Mouse (Mus musculus) liver, postnatal 0 days (tissue): ENCODE results near the gene Sdhaf3. TPM values are rescaled to one million over a fixed set of nuclear protein-coding genes. Genes with fewer than 3 reads are reported as not detected.

Experiments
- ATAC-seq: fragments of 200-750 bp; cut with Nextera tagmentation; 2 replicates; pipeline ENCODE4 v1.8.0; 2017; ENCODE audit warnings: mild to moderate bottlenecking, moderate library complexity
- DNase-seq: peaks from one replicate; pipeline ENCODE4 v3.0.0-alpha.2; 2016
- H3K27ac ChIP-seq: fragments of 300-500 bp; sonication (generic); 2 replicates; pipeline ENCODE4 v1.5.1; 2014; ENCODE audit warnings: antibody characterized with exemption, moderate library complexity, mild to moderate bottlenecking, low read depth
- H3K27me3 ChIP-seq: fragments of 300-500 bp; sonication (generic); 2 replicates; pipeline ENCODE4 v1.6.1; 2014; ENCODE audit warnings: low read length, control low read depth, mixed read lengths; ENCODE audit not compliant: insufficient read depth
- H3K36me3 ChIP-seq: fragments of 300-500 bp; sonication (generic); replicated peaks from 2 replicates; pipeline ENCODE4 v1.6.1; 2014; ENCODE audit warnings: mild to moderate bottlenecking, control low read depth, low read length, moderate library complexity, mixed read lengths; ENCODE audit not compliant: insufficient read depth
- H3K4me1 ChIP-seq: fragments of 300-500 bp; sonication (generic); 2 replicates; pipeline ENCODE4 v1.6.1; 2014; ENCODE audit warnings: antibody characterized with exemption, mild to moderate bottlenecking, control low read depth; ENCODE audit not compliant: insufficient read depth
- H3K4me2 ChIP-seq: fragments of 300-500 bp; sonication (generic); 2 replicates; pipeline ENCODE4 v1.6.1; 2014; ENCODE audit warnings: low read depth, mild to moderate bottlenecking, low read length, moderate library complexity, mixed read lengths
- H3K4me3 ChIP-seq: fragments of 300-500 bp; sonication (generic); 2 replicates; pipeline ENCODE4 v1.5.1; 2014; ENCODE audit warnings: low read depth, low read length
- H3K9ac ChIP-seq: fragments of 300-500 bp; sonication (generic); replicated peaks from 2 replicates; pipeline ENCODE4 v1.6.1; 2014; ENCODE audit warnings: mild to moderate bottlenecking, moderate library complexity
- H3K9me3 ChIP-seq: fragments of 300-500 bp; sonication (generic); 2 replicates; pipeline ENCODE4 v1.6.1; 2016; ENCODE audit warnings: mild to moderate bottlenecking, control low read depth, low read length, mixed read lengths
- CTCF ChIP-seq: sonication (generic); IDR thresholded peaks from 2 replicates; pipeline ENCODE4 v1.5.1; 2016; ENCODE audit warnings: antibody characterized with exemption, low read depth
- EP300 ChIP-seq: IDR thresholded peaks from 2 replicates; pipeline ENCODE4 v1.6.1; 2016; ENCODE audit warnings: antibody characterized with exemption, low read depth, mild to moderate bottlenecking
- WGBS: fragments of 180-500 bp; shearing (Covaris S2); extraction: QIAGEN DNeasy Blood & Tissue Kit; methylation state at CpG from one replicate; pipeline ENCODE4 v1.1.7; 2014; ENCODE audit not compliant: insufficient replicate concordance; 5-methylcytosine and 5-hydroxymethylcytosine counted together
- polyA plus RNA-seq: library from polyadenylated mRNA; unstranded; fragments of >200 nt; fragmentation: Nextera tagmentation; extraction: Ambion mirVana; gene quantifications from 2 replicates; pipeline ENCODE4 v1.2.1, GENCODE M21; 2015

Gene Sdhaf3
- 2.8 and 3.2 TPM in 2 replicates for polyA plus RNA-seq

DNA sequence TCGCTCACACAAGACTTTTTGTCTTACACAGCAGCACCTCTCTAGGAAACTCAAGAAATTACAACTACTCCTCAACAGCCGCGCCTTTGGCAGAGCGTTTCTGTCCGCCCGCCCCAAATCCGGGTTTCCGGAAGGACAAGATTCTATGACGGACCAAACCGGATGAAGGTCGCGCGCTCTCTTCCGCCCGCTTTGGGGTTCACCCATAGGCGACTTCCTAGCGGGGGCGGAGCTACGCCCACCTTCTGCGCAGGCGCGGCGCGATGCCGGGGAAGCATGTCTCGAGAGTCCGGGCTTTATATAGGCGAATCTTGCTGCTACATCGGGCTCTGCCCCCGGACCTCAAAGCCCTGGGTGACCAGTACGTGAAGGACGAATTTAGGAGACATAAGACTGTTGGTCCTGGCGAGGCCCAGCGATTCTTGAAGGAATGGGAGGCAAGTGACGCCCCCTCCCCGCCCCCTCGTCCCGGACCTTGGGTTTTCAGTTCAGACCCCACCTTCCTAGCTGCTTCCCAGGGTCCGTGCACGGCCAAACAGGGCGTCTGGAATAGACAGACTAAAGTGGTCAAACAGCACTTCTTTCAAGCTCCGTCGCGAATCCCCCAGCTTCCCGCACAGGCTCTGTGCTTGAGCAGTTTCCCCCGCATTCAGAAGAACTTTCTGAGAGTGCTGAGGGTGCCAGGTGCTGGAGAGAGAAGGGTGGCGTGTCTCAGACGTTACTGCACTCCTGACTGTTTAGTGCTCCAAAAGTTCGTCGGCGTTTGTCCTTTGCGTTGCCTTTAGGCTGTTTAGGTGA is at the start of gene Sdhaf3:
Gene Sdhaf3 (plus strand): TSS at position 241 of the 798 bp plus-strand sequence.
- TF ChIP-seq EP300: 0 out of 2 replicates have a peak, but pooled peaks have one; percentile 13
- peak; percentile 42 for TF ChIP-seq CTCF

DNA sequence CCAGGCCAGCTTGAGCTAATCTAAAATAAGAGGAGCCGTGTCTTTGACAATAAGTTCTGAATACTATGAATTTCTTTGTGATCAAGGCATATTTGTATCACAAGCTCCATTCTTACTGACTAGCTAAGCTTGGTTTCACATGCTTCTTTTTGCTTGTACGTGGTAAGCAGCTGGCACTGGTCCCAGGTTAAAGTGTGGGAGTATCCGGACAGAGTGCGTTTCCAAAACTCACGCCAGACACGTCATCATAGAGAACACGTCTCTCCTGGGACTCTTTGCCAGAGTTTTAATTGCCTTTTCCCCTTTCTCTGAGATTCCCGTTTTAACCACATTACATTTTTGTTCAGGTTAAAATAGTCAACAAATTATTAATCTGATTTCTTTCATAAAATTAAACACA is 46.2 kb upstream of the Sdhaf3 start:
- Histone ChIP-seq H3K4me1 (no peaks in the 10 kb centered on the region), H3K4me3 (no peak overlapping the region), H3K9ac (no peak overlapping the region), H3K27me3 (no peaks in the 10 kb centered on the region), H3K36me3 (no peaks in the 10 kb centered on the region), H3K4me2 (no peak overlapping the region), H3K27ac (no peak overlapping the region), H3K9me3 (no peaks in the 10 kb centered on the region)
- ATAC-seq (no peak), DNase-seq (no peak)
- 70% methylated on average over 8 of the region's 8 CpGs for WGBS
- no peak for TF ChIP-seq EP300
- TF ChIP-seq CTCF: no peak

More for the DNA sequence above, at the start of gene Sdhaf3:
- ATAC-seq (peak; percentile 99), DNase-seq (peak; percentile 95)
- Histone ChIP-seq H3K4me2 (peak within 1 kb of the TSS; percentile 87), H3K27ac (peak within 1 kb of the TSS; percentile 55; the same call in 1 of the 2 replicates), H3K4me3 (peak within 1 kb of the TSS; percentile 79), H3K9me3 (no peaks in the 10 kb centered on the region), H3K4me1 (peaks cover 5% of the 10 kb centered on the region), H3K9ac (peak within 1 kb of the TSS; percentile 80), H3K36me3 (no peaks in the 10 kb centered on the region), H3K27me3 (no peaks in the 10 kb centered on the region)
- under 1% methylated on average over 52 of the region's 52 CpGs for WGBS

DNA sequence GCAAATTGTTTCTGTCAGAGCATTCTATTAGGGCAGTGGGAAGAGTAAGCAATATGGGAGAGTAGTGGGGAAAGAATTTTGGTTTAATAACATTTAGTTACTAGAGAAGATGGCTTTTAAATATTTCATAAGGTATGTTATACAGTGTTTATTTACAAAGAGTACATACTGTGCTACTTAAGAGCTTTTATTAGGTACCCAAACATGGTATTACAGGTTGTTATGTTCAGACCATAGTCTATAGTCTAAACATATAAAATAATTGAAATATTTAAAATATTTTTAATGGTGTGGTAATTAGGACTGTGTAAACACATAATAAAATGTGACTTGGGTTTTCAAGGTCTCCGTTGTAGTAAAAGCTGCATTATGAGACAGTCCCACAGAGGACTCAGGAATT is 41.5 kb upstream of the Sdhaf3 start:
- ATAC-seq (no peak), DNase-seq (no peak)
- no peaks in the 10 kb centered on the region for H3K4me1 ChIP-seq
- H3K27ac ChIP-seq: no peak overlapping the region
- H3K36me3 ChIP-seq: no peaks in the 10 kb centered on the region
- no peaks in the 10 kb centered on the region for H3K9me3 ChIP-seq
- no peak overlapping the region for H3K9ac ChIP-seq
- TF ChIP-seq CTCF (no peak), EP300 (no peak)
- H3K4me3 ChIP-seq: no peak overlapping the region
- no peaks in the 10 kb centered on the region for H3K27me3 ChIP-seq
- no peak overlapping the region for H3K4me2 ChIP-seq
- 75% methylated on average over 1 of the region's 1 CpGs for WGBS

DNA sequence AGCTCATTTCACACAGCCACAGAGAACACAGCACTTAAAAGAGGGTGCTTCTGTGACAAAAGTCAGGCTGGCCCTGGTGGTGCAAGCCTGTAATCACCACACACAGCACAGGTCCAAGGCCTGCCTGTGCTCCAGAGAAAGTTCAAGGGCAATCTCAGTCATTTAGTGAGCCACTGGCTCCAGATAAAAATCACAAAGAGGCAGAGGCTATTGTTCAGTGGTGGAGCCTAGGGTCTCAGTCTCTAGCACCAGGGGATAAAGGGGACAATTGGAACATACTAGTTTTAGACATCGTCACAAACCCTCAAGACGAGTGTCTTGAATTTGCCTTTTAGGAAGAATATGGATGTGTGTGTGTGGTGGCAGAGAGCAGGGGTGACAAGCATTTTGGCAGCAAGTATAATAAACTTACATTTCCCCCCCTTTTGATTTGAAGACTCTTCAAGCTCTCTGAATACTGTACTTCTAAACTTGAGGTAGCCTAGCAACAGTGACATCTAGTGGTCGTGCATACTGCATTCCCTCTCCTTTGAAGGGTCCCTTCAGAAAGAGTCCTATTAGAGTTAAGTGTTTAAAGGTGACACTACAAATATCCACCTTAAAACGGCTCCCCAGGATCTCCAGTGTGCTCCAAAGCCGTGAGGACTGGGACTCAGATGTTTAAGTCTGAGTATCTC is 40.8 kb upstream of the Sdhaf3 start:
- Histone ChIP-seq H3K27me3 (no peaks in the 10 kb centered on the region), H3K4me3 (no peak overlapping the region), H3K9me3 (no peaks in the 10 kb centered on the region), H3K4me1 (no peaks in the 10 kb centered on the region), H3K27ac (no peak overlapping the region), H3K4me2 (no peak overlapping the region), H3K36me3 (no peaks in the 10 kb centered on the region), H3K9ac (no peak overlapping the region)
- ATAC-seq: no peak
- WGBS: 34% methylated on average over 5 of the region's 5 CpGs
- DNase-seq: peak; percentile 21
- TF ChIP-seq EP300 (no peak), CTCF (peak; percentile 70)

DNA sequence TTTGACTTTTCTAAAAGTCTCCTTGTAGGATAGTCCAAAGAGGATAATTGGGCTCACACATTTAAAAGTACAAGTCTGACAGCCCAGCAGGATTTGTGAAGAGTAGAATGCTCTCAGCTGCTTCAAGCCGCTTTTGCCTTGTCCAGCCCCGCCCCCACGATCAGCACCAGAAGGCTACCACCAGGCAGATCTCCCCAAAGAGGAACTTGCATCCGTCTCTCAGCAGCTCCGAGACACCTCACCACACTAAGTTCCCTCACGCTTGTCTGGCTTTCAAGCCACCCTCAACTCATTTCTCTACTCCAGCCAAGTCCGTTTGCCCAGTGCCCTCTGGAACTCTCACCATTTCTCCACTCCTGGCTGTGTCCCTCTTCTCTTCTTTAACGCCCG is 40.3 kb upstream of the Sdhaf3 start:
- no peaks in the 10 kb centered on the region for H3K27me3 ChIP-seq
- H3K4me3 ChIP-seq: no peak overlapping the region
- 43% methylated on average over 9 of the region's 9 CpGs for WGBS
- no peaks in the 10 kb centered on the region for H3K4me1 ChIP-seq
- ATAC-seq (no peak), DNase-seq (no peak)
- no peaks in the 10 kb centered on the region for H3K36me3 ChIP-seq
- H3K9me3 ChIP-seq: no peaks in the 10 kb centered on the region
- no peak overlapping the region for H3K27ac ChIP-seq
- TF ChIP-seq EP300: no peak
- TF ChIP-seq CTCF: no peak
- no peak overlapping the region for H3K9ac ChIP-seq
- no peak overlapping the region for H3K4me2 ChIP-seq

DNA sequence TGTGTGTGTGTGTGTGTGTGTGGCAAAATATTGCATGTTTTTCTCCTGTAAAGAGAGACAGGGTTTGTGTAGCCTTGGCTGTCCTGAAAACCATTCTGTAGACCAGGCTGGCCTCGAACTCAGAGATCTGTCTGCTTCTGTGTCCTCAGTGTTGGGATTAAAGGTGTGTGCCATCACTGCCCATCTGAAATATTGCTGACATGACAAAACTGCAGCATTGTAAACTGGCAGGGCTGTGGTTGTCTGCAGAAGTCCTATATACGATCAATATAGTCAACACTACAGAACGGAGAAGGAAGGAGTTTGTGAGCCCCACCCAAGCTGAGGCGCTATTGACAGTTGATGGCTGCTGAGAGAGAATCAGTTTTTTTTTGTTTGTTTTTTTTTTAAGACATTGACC is 38.5 kb upstream of the Sdhaf3 start:
- Histone ChIP-seq H3K9ac (no peak overlapping the region), H3K27ac (no peak overlapping the region), H3K9me3 (no peaks in the 10 kb centered on the region), H3K27me3 (no peaks in the 10 kb centered on the region), H3K4me1 (no peaks in the 10 kb centered on the region), H3K4me3 (no peak overlapping the region), H3K36me3 (no peaks in the 10 kb centered on the region), H3K4me2 (no peak overlapping the region)
- WGBS: 72% methylated on average over 4 of the region's 4 CpGs
- no peak for ATAC-seq
- no peak for DNase-seq
- TF ChIP-seq CTCF (no peak), EP300 (no peak)
